Mouse (Mus musculus) c-Kit-positive CD71-negative TER-119-negative erythroid progenitor cells, embryonic 14.5 days (primary cell): ENCODE data around the gene Snapin.

Source experiments
- DNase-seq: peaks from one replicate; pipeline ENCODE4 v3.0.0-alpha.2; 2013; ENCODE audit warnings: low read depth

The Snapin gene

GRCm38 (mm10) chr3:90505216-90505615 lies 14.4 kb upstream of the Snapin start:
- DNase-seq, result no peak

- DNase-seq, result no peak
Measured at GRCm38 (mm10) chr3:90503444-90503843, 12.6 kb upstream of the Snapin start.

- DNase-seq, result no peak
Measured at GRCm38 (mm10) chr3:90497597-90497996, 6.8 kb upstream of the Snapin start.

GRCm38 (mm10) chr3:90495850-90496525 lies 5.2 kb upstream of the Snapin start:
- DNase-seq, result no peak

- DNase-seq, result no peak
Measured at GRCm38 (mm10) chr3:90493831-90494540, 3.2 kb upstream of the Snapin start.

- no peak for DNase-seq
Measured at GRCm38 (mm10) chr3:90491350-90491749, 517 bp upstream of the Snapin start.

GRCm38 (mm10) chr3:90488576-90488975 lies 2.3 kb downstream of the Snapin start:
- DNase-seq, result no peak

- DNase-seq, result no peak
Measured at GRCm38 (mm10) chr3:90486998-90487397, 3.8 kb downstream of the Snapin start.

GRCm38 (mm10) chr3:90475831-90476611 lies 14.8 kb downstream of the Snapin start, which contains the start of gene Ilf2:
Gene Ilf2, plus strand, starts transcription at chr3:90476126.
- peak; percentile 94 for DNase-seq

GRCm38 (mm10) chr3:90475151-90475830 lies 15.5 kb downstream of the Snapin start:
- DNase-seq, result no peak

GRCm38 (mm10) chr3:90472213-90472612 lies 18.6 kb downstream of the Snapin start:
- peak; percentile 60 for DNase-seq

GRCm38 (mm10) chr3:90467618-90468300 lies 23.1 kb downstream of the Snapin start:
- no peak for DNase-seq

GRCm38 (mm10) chr3:90466311-90466766 lies 24.5 kb downstream of the Snapin start:
- DNase-seq, result peak; percentile 58

- DNase-seq, result no peak
Measured at GRCm38 (mm10) chr3:90465686-90466310, 25.0 kb downstream of the Snapin start, which contains the start of gene Npr1. Gene Npr1, minus strand, starts transcription at chr3:90465866.

GRCm38 (mm10) chr3:90465081-90465685 lies 25.6 kb downstream of the Snapin start:
- DNase-seq, result no peak

GRCm38 (mm10) chr3:90464552-90465080 lies 26.2 kb downstream of the Snapin start:
- DNase-seq, result no peak

- no peak for DNase-seq
Measured at GRCm38 (mm10) chr3:90462579-90462978, 28.3 kb downstream of the Snapin start.

- no peak for DNase-seq
Measured at GRCm38 (mm10) chr3:90461935-90462334, 28.9 kb downstream of the Snapin start.

GRCm38 (mm10) chr3:90460315-90460714 lies 30.5 kb downstream of the Snapin start:
- no peak for DNase-seq

- DNase-seq, result no peak
Measured at GRCm38 (mm10) chr3:90459727-90460126, 31.1 kb downstream of the Snapin start.
